Mouse (Mus musculus) forebrain, embryonic 12.5 days (tissue): ENCODE results near the gene Arid3c. TPM values are rescaled to one million over a fixed set of nuclear protein-coding genes. Genes with fewer than 3 reads are reported as not detected.

Source experiments
- ATAC-seq: fragments of 200-750 bp; cut with Nextera tagmentation; 2 replicates; pipeline ENCODE4 v1.8.0; 2017; ENCODE audit warnings: moderate TSS enrichment; ENCODE audit not compliant: low FRiP score
- H3K27ac ChIP-seq: fragments of 300-500 bp; sonication (generic); 2 replicates; pipeline ENCODE4 v1.5.1; 2016; ENCODE audit warnings: mild to moderate bottlenecking
- H3K27me3 ChIP-seq: fragments of 300-500 bp; sonication (generic); 2 replicates; pipeline ENCODE4 v1.6.1; 2016; ENCODE audit warnings: mild to moderate bottlenecking
- H3K36me3 ChIP-seq: fragments of 300-500 bp; sonication (generic); replicated peaks from 2 replicates; pipeline ENCODE4 v1.6.1; 2016; ENCODE audit warnings: mild to moderate bottlenecking
- H3K4me1 ChIP-seq: fragments of 300-500 bp; sonication (generic); 2 replicates; pipeline ENCODE4 v1.6.1; 2016
- H3K4me2 ChIP-seq: fragments of 300-500 bp; sonication (generic); 2 replicates; pipeline ENCODE4 v1.6.1; 2016; ENCODE audit warnings: mild to moderate bottlenecking, moderate library complexity
- H3K4me3 ChIP-seq: fragments of 300-500 bp; sonication (generic); replicated peaks from 2 replicates; pipeline ENCODE4 v1.5.1; 2016; ENCODE audit warnings: mild to moderate bottlenecking
- H3K9ac ChIP-seq: fragments of 300-500 bp; sonication (generic); 2 replicates; pipeline ENCODE4 v1.6.1; 2016; ENCODE audit warnings: mild to moderate bottlenecking
- H3K9me3 ChIP-seq: fragments of 300-500 bp; sonication (generic); 2 replicates; pipeline ENCODE4 v1.6.1; 2016
- WGBS: fragments of 180-500 bp; shearing (Covaris S2); methylation state at CpG from one replicate; pipeline ENCODE4 v1.1.7; 2016; 5-methylcytosine and 5-hydroxymethylcytosine counted together
- polyA plus RNA-seq: library from polyadenylated mRNA; unstranded; fragments of >200 nt; fragmentation: Nextera tagmentation; extraction: Ambion mirVana; gene quantifications from 2 replicates; pipeline ENCODE4 v1.2.1, GENCODE M21; 2016

Arid3c gene
- polyA plus RNA-seq, 1 experiment from 2014 or later: 0.42 TPM

DNA sequence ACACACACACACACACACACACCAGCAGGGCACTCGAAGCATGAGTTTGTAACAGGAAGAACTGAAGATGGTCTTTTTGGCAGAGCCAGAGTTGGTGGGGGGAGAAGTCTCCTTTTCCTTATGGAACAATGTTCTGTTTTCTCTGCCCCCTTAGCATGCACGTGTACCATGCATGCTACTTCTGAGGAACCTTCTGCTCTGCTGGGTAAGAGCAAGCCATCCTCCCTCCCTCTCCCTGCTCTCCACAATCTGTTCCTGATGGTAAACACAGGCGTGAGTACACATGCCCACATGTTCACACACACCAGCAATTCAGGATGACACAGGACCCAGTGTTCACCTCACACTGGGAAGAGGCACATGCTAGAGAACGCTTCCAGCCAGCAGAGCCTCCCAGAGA, 49.8 kb downstream of the Arid3c start:
- Histone ChIP-seq H3K9ac (0 out of 2 replicates have a peak overlapping the region, but pooled peaks have one; percentile 25), H3K27me3 (peaks cover 9% of the 10 kb centered on the region; the same call in 1 of the 2 replicates), H3K4me3 (no peak overlapping the region), H3K4me1 (peaks cover 73% of the 10 kb centered on the region), H3K36me3 (peaks cover 11% of the 10 kb centered on the region), H3K9me3 (no peaks in the 10 kb centered on the region), H3K27ac (peak overlapping the region; percentile 42; the same call in 1 of the 2 replicates), H3K4me2 (no peak overlapping the region)
- no peak for ATAC-seq
- 63% methylated on average over 4 of the region's 4 CpGs for WGBS

DNA sequence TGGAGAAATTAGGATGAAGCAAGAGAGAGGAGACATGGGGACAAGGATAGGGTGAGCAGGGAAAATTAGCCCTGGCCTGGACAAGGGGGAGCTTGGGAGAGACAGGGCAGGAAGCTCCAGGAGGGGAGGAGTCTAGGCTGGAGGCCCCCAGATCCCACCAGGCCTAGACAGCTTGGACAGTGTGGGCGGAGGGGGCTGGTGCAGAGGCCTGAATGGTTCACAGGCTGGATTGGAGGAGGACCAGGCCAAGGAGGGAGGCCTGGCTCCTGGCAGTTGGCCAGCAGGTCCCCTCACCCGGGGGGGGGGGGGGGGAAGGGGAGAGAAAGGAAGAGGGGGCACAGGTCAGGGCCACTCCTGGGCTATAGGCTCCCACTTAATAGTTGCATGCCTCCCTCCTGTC, 51.7 kb downstream of the Arid3c start:
- no peak; the same call in 1 of the 2 replicates for ATAC-seq
- H3K4me2 ChIP-seq: no peak overlapping the region
- H3K4me1 ChIP-seq: peaks cover 86% of the 10 kb centered on the region
- peak overlapping the region; percentile 38; the same call in 1 of the 2 replicates for H3K9ac ChIP-seq
- H3K27me3 ChIP-seq: peaks cover 11% of the 10 kb centered on the region; the same call in 1 of the 2 replicates
- peaks cover 11% of the 10 kb centered on the region for H3K36me3 ChIP-seq
- WGBS: 39% methylated on average over 2 of the region's 2 CpGs
- no peaks in the 10 kb centered on the region for H3K9me3 ChIP-seq
- peak overlapping the region; percentile 79 for H3K27ac ChIP-seq
- no peak overlapping the region for H3K4me3 ChIP-seq

DNA sequence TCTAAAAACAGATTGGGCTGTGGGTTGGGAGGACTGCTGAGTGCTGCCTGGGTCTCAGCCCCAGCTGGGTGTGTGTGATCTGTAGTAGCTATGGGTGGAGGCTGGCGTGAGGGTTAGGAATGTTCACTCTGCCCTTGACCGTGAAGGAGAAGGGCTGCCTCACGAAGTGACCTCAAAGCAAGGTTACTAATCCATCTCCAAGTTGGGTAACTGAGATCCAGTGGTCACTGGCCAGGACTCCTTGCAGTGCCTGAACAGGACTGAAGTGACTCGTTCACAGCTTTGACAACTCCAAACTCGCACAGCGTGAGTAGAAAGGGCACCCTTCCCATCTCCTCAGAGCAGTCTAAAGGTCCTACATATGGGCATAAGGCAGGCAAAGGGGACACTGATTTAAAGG, 52.1 kb downstream of the Arid3c start:
- peak overlapping the region; percentile 79 for H3K27ac ChIP-seq
- ATAC-seq: no peak
- no peaks in the 10 kb centered on the region for H3K9me3 ChIP-seq
- peaks cover 11% of the 10 kb centered on the region for H3K36me3 ChIP-seq
- H3K4me2 ChIP-seq: no peak overlapping the region
- 80% methylated on average over 6 of the region's 6 CpGs for WGBS
- no peak overlapping the region for H3K4me3 ChIP-seq
- H3K4me1 ChIP-seq: peaks cover 86% of the 10 kb centered on the region
- peaks cover 11% of the 10 kb centered on the region; the same call in 1 of the 2 replicates for H3K27me3 ChIP-seq
- H3K9ac ChIP-seq: no peak overlapping the region

DNA sequence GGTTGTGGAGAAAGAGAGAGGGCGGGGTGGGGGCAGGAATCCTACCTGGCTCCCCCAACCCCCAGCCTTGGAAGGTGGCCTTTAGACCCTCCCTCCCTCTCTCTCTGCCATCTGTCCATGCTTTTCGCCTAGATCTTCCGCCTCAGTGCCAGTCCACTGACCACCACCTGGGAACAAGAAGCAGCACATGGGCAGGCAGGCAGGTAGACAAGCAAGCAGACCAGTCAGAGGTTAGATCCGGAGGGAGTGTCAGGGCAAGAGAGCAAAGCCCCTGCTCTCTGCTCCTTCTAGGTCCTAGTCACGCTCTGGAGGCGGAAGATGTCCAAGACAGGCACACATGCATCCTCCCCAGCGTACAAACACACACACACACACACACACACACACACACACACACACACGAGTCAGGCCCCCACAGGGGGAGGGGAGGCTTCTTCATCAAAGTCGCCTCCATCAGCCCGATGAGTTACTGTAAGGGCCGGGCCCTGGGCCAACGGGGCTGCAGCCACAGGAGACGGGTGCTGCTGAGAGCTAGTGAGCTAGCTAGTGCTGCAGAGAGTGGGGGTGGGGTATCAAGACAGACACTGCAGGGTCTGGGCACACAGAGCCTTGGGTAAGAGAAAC, 53.8 kb downstream of the Arid3c start:
- Histone ChIP-seq H3K9ac (peak overlapping the region; percentile 25), H3K27me3 (peaks cover 11% of the 10 kb centered on the region; the same call in 1 of the 2 replicates), H3K4me3 (no peak overlapping the region), H3K27ac (peak overlapping the region; percentile 47), H3K9me3 (no peaks in the 10 kb centered on the region), H3K36me3 (peaks cover 11% of the 10 kb centered on the region), H3K4me2 (peak overlapping the region; percentile 11; the same call in 1 of the 2 replicates), H3K4me1 (peaks cover 95% of the 10 kb centered on the region)
- WGBS: 43% methylated on average over 13 of the region's 13 CpGs
- ATAC-seq: peak; percentile 70

DNA sequence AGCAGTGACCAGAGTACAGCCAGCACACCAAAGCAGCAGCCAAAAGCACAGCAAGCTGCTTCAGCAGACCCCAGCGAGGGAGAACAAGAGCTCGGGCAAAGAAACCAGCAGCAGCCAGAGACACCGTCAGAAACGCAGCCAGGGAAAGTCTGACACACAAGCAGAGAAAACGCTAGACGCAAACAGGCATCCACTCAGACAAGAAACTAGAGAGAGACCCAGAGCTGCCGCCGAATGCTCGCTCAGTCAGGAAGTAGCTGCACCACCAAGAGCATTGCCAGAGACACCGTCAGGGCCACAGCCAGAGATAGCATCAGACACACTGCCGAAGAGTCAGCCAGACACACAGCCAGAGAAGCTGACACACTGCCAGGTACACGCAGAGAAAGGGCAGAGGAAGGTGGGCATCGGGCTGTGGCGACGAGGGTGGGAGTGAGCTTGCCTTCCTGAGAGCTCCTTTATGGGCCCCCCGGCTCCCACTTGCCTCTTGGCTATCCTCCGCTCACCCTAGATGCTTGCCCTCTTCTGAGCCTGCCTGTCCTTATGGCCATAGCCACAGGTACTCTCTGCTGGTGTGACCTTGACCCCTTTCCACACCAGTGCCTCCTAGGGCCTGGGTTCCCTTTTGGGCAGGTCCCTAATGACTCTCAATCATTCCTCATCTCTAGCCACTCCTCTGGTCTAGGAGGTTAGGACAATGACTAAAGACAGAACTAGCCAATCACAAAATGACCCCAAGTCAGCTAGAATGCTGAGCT, 54.5 kb downstream of the Arid3c start:
- peaks cover 11% of the 10 kb centered on the region; the same call in 1 of the 2 replicates for H3K27me3 ChIP-seq
- H3K9me3 ChIP-seq: no peaks in the 10 kb centered on the region
- no peak for ATAC-seq
- peak overlapping the region; percentile 65 for H3K27ac ChIP-seq
- peak overlapping the region; percentile 25; the same call in 1 of the 2 replicates for H3K9ac ChIP-seq
- 58% methylated on average over 17 of the region's 17 CpGs for WGBS
- peaks cover 11% of the 10 kb centered on the region for H3K36me3 ChIP-seq
- H3K4me3 ChIP-seq: no peak overlapping the region
- H3K4me2 ChIP-seq: 0 out of 2 replicates have a peak overlapping the region, but pooled peaks have one; percentile 11
- peaks cover 97% of the 10 kb centered on the region for H3K4me1 ChIP-seq

Other genes with a start within 250 kb of the Arid3c start
- gene AI464131, start 228.1 kb downstream of the Arid3c start, polyA plus RNA-seq: 6.3 and 7.8 TPM in 2 replicates
- gene 1110017D15Rik, start 213.8 kb downstream of the Arid3c start, polyA plus RNA-seq: 7.2 and 10.5 TPM in 2 replicates
- gene Fam219a, start 161.6 kb downstream of the Arid3c start, polyA plus RNA-seq: 9.3 and 10.1 TPM in 2 replicates
- gene Dnaic1, start 161.4 kb downstream of the Arid3c start, polyA plus RNA-seq: 1.5 TPM in 2 replicates
- 43.2 and 44.7 TPM in 2 replicates for gene Enho, start 90.8 kb downstream of the Arid3c start, polyA plus RNA-seq
- gene Cntfr, start 34.1 kb downstream of the Arid3c start, polyA plus RNA-seq: 21.9 and 28.3 TPM in 2 replicates
- 56.6 and 62.1 TPM in 2 replicates for gene Il11ra1, start 31.2 kb downstream of the Arid3c start, polyA plus RNA-seq
- gene Rpp25l, start 17.6 kb downstream of the Arid3c start, polyA plus RNA-seq: 77.0 and 79.1 TPM in 2 replicates
- 159 and 179 TPM in 2 replicates for gene Dctn3, start 8.0 kb downstream of the Arid3c start, polyA plus RNA-seq
- 16.6 and 19.8 TPM in 2 replicates for gene Galt, start 24.1 kb upstream of the Arid3c start, polyA plus RNA-seq
- gene Sigmar1, start 25.0 kb upstream of the Arid3c start, polyA plus RNA-seq: 57.3 and 57.8 TPM in 2 replicates
- gene Ccl27a, start 43.1 kb upstream of the Arid3c start, polyA plus RNA-seq: 119 and 122 TPM in 2 replicates
- 2.0 TPM in 1 of 2 replicates, not detected in the other for gene Gm21541, start 172.5 kb upstream of the Arid3c start, polyA plus RNA-seq
- gene Gm20878, start 210.4 kb upstream of the Arid3c start, polyA plus RNA-seq: 4.4 and 5.4 TPM in 2 replicates
- not detected in 2 replicates for gene Fam205a4, start 234.9 kb upstream of the Arid3c start, polyA plus RNA-seq